Mouse (Mus musculus) G1E (cell line): ENCODE data around the gene Pim1.

Experiments used
- CTCF ChIP-seq: IDR thresholded peaks from 2 replicates; pipeline ENCODE4 v1.5.1; 2012; ENCODE audit warnings: low read depth, low read length, inconsistent platforms, mixed read lengths
- GATA1 ChIP-seq: IDR thresholded peaks from 2 replicates; pipeline ENCODE4 v1.6.1; 2012; ENCODE audit warnings: borderline replicate concordance, low read length, inconsistent platforms, mixed read lengths
- POLR2AphosphoS5 ChIP-seq: IDR thresholded peaks from 2 replicates; pipeline ENCODE4 v1.6.1; 2012; ENCODE audit warnings: low read depth, low read length, inconsistent platforms; ENCODE audit not compliant: insufficient replicate concordance
- TAL1 ChIP-seq: conservative IDR thresholded peaks from 2 replicates; pipeline ENCODE4 v1.6.1; 2012; ENCODE audit warnings: low read depth, low read length, inconsistent platforms, mixed read lengths

- TF ChIP-seq CTCF (no peak), GATA1 (no peak), POLR2AphosphoS5 (no peak), TAL1 (no peak)
Observed at GRCm38 (mm10) chr17:29490713-29491581, at the start of gene Pim1.
